Mouse (Mus musculus) lung, postnatal 0 days (tissue): ENCODE data around the gene Spata45.

Experiments used
- CTCF ChIP-seq: IDR thresholded peaks from 2 replicates; pipeline ENCODE4 v1.5.1; 2016; ENCODE audit warnings: antibody characterized with exemption, mild to moderate bottlenecking
- EP300 ChIP-seq: IDR thresholded peaks from 2 replicates; pipeline ENCODE4 v1.6.1; 2016; ENCODE audit warnings: antibody characterized with exemption, mild to moderate bottlenecking, control low read depth

- no peak for TF ChIP-seq CTCF
- TF ChIP-seq EP300, result no peak
These were observed 16.1 kb upstream of the Spata45 start for GRCm38 (mm10) chr1:191020217-191020924.
